Mouse (Mus musculus): ENCODE measurements around the gene Prep. TPM values are rescaled to one million over a fixed set of nuclear protein-coding genes. Genes with fewer than 3 reads are reported as not detected.
A peak's percentile ranks its signal among the peaks of the same experiment; 100 is the strongest.

Prep gene
- polyA plus RNA-seq, 1 experiment from 2014 or later: 33.8 TPM

GRCm38 (mm10) chr10:45140474-45141212 is 73.6 kb downstream of the Prep start:
- 0 out of 2 replicates have a peak overlapping the region, but pooled peaks have one; percentile 15 for H3K4me2 ChIP-seq
- H3K9me3 ChIP-seq: no peaks in the 10 kb centered on the region
- peaks cover 10% of the 10 kb centered on the region; the same call in 1 of the 2 replicates for H3K36me3 ChIP-seq
- no peak overlapping the region for H3K9ac ChIP-seq (replicated peaks)
- WGBS: 21% methylated on average over 7 of the region's 7 CpGs
- H3K27me3 ChIP-seq: no peaks in the 10 kb centered on the region
- peaks cover 58% of the 10 kb centered on the region for H3K4me1 ChIP-seq (replicated peaks)
- H3K4me3 ChIP-seq (replicated peaks): no peak overlapping the region
- H3K27ac ChIP-seq: peak overlapping the region; percentile 91
- ATAC-seq (ENCODE audit: insufficient number of reproducible peaks, insufficient read depth, low FRiP score, low TSS enrichment, low read depth): peak; percentile 85

DNA sequence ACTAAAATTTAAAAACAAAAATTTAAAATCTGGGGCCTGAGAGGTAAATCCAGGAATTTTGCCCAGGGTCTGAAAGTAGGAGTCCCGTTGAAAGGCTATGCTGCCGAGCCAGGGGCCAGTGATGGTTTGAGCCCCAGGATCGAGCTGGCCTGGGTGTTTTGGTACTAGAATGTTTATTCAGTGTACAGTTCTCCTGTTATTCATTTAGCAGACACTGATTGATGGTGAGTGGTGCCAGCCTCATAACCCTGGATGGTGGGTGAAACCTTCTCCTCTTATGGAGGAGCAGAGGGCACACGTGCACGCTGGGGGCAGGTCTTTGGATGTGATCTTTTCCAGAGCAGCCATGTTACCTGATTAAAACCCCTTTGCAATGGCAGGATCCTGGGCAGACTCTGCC is 75.4 kb downstream of the Prep start:
- H3K9ac ChIP-seq (replicated peaks): no peak overlapping the region; the same call in 1 of the 2 replicates
- no peaks in the 10 kb centered on the region for H3K9me3 ChIP-seq
- no peak for ATAC-seq (ENCODE audit: insufficient number of reproducible peaks, insufficient read depth, low FRiP score, low TSS enrichment, low read depth)
- H3K27me3 ChIP-seq: no peaks in the 10 kb centered on the region
- H3K4me1 ChIP-seq (replicated peaks): peaks cover 55% of the 10 kb centered on the region
- H3K27ac ChIP-seq: no peak overlapping the region
- WGBS: 74% methylated on average over 5 of the region's 5 CpGs
- no peaks in the 10 kb centered on the region for H3K36me3 ChIP-seq
- H3K4me3 ChIP-seq (replicated peaks): no peak overlapping the region
- H3K4me2 ChIP-seq: no peak overlapping the region

- H3K27me3 ChIP-seq: no peaks in the 10 kb centered on the region
- H3K27ac ChIP-seq: no peak overlapping the region
- no peaks in the 10 kb centered on the region for H3K9me3 ChIP-seq
- H3K9ac ChIP-seq (replicated peaks): no peak overlapping the region
- peaks cover 15% of the 10 kb centered on the region; the same call in 1 of the 2 replicates for H3K36me3 ChIP-seq
- 90% methylated on average over 6 of the region's 6 CpGs for WGBS
- peaks cover 39% of the 10 kb centered on the region for H3K4me1 ChIP-seq (replicated peaks)
- no peak for ATAC-seq (ENCODE audit: insufficient number of reproducible peaks, insufficient read depth, low FRiP score, low TSS enrichment, low read depth)
- H3K4me3 ChIP-seq (replicated peaks): no peak overlapping the region
- H3K4me2 ChIP-seq: no peak overlapping the region
These were observed 77.2 kb downstream of the Prep start for GRCm38 (mm10) chr10:45144038-45144817.

DNA sequence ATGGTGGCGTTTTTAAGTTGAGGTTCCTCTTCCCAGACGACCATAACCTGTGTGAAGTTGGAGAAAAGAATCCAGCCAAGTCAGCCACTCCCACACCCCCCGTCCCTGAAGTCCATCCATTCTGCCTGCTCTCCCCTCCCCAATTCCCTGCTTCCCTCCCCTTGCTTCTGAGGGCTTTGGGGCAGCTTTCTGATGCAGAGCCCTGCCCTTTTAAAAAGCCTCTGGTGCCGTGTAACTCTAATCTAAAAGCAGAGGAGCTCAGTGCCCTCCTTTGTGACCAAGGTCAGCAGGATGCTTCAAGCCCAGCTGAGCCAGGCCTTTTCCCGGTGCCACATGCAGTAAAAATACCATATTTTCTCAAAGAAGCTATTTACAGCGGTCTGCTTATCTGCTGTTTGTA is 79.8 kb downstream of the Prep start:
- Histone ChIP-seq H3K9ac (replicated peaks) (no peak overlapping the region), H3K27me3 (no peaks in the 10 kb centered on the region), H3K9me3 (no peaks in the 10 kb centered on the region), H3K4me3 (replicated peaks) (no peak overlapping the region), H3K4me2 (no peak overlapping the region), H3K27ac (no peak overlapping the region), H3K36me3 (peaks cover 40% of the 10 kb centered on the region), H3K4me1 (replicated peaks) (peaks cover 16% of the 10 kb centered on the region)
- 44% methylated on average over 6 of the region's 6 CpGs for WGBS
- ATAC-seq (ENCODE audit: insufficient number of reproducible peaks, insufficient read depth, low FRiP score, low TSS enrichment, low read depth): no peak

GRCm38 (mm10) chr10:45151137-45151536 is 84.1 kb downstream of the Prep start:
- Histone ChIP-seq H3K27ac (no peak overlapping the region), H3K4me3 (replicated peaks) (no peak overlapping the region), H3K9me3 (no peaks in the 10 kb centered on the region), H3K4me2 (no peak overlapping the region), H3K9ac (replicated peaks) (no peak overlapping the region), H3K4me1 (replicated peaks) (0 out of 2 replicates have a peak, but pooled peaks cover 5% of the 10 kb centered on the region), H3K27me3 (no peaks in the 10 kb centered on the region), H3K36me3 (peaks cover 84% of the 10 kb centered on the region)
- WGBS: 71% methylated on average over 5 of the region's 5 CpGs
- ATAC-seq (ENCODE audit: insufficient number of reproducible peaks, insufficient read depth, low FRiP score, low TSS enrichment, low read depth): no peak

- H3K4me3 ChIP-seq (replicated peaks): no peak overlapping the region
- no peak overlapping the region for H3K9ac ChIP-seq (replicated peaks)
- H3K4me1 ChIP-seq (replicated peaks): no peaks in the 10 kb centered on the region
- peaks cover 92% of the 10 kb centered on the region for H3K36me3 ChIP-seq
- WGBS: 93% methylated on average over 12 of the region's 12 CpGs
- no peaks in the 10 kb centered on the region for H3K9me3 ChIP-seq
- H3K27me3 ChIP-seq: no peaks in the 10 kb centered on the region
- no peak overlapping the region for H3K27ac ChIP-seq
- no peak for ATAC-seq (ENCODE audit: insufficient number of reproducible peaks, insufficient read depth, low FRiP score, low TSS enrichment, low read depth)
- H3K4me2 ChIP-seq: no peak overlapping the region
These were observed 85.0 kb downstream of the Prep start for GRCm38 (mm10) chr10:45151771-45152692.

GRCm38 (mm10) chr10:45154557-45155060 is 87.6 kb downstream of the Prep start:
- H3K36me3 ChIP-seq: peaks cover 98% of the 10 kb centered on the region
- H3K27ac ChIP-seq: no peak overlapping the region
- 94% methylated on average over 14 of the region's 14 CpGs for WGBS
- H3K9ac ChIP-seq (replicated peaks): no peak overlapping the region
- H3K4me3 ChIP-seq (replicated peaks): no peak overlapping the region
- no peaks in the 10 kb centered on the region for H3K9me3 ChIP-seq
- H3K4me1 ChIP-seq (replicated peaks): no peaks in the 10 kb centered on the region
- ATAC-seq (ENCODE audit: insufficient number of reproducible peaks, insufficient read depth, low FRiP score, low TSS enrichment, low read depth): no peak
- H3K4me2 ChIP-seq: no peak overlapping the region
- no peaks in the 10 kb centered on the region for H3K27me3 ChIP-seq

DNA sequence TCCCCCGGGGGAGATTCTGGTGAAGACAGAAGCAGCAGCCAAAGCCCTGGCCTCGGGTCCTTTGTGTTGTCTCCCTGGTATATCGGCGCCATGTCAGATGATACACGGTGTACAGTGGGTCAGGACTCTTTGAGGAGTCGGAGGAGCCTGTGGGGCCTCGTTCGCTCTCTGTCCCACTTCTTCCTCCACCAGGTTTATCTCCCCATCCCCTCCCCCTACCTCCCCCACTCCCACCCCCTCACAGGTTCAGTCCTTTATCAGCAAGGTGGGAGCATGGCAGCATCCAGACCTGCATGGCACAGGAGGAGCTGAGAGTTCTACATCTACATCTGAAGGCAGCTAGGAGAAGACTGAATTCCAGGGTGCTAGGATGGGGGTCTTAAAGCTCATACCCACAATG is 98.8 kb downstream of the Prep start:
- H3K27me3 ChIP-seq: no peaks in the 10 kb centered on the region

DNA sequence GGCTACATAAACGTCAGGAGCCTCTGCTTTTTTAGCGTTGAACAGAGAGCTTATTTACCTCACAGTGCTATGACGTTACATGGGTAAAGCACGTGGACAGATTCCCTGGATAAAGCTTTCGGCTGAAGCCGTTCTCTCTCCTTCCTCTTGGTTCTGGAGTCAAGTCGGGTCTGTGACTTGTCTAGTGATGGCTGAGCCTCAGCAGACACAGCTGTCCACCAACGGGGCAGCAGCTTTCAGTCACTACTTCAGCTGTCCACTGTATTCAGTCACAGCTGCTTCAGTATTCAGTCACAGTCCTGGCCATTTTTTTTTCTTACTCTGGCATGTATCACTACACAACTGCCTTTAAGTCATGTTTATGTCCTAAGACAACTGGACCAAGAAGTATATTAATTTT is 106.9 kb downstream of the Prep start:
- Histone ChIP-seq H3K4me2 (no peak overlapping the region), H3K27ac (no peak overlapping the region), H3K36me3 (no peaks in the 10 kb centered on the region), H3K4me3 (replicated peaks) (no peak overlapping the region), H3K9me3 (peaks cover 4% of the 10 kb centered on the region; the same call in 1 of the 2 replicates), H3K27me3 (no peaks in the 10 kb centered on the region), H3K9ac (replicated peaks) (no peak overlapping the region), H3K4me1 (replicated peaks) (no peaks in the 10 kb centered on the region)
- 0 out of 2 replicates have a peak, but pooled peaks have one; percentile 56 for ATAC-seq (ENCODE audit: insufficient number of reproducible peaks, insufficient read depth, low FRiP score, low TSS enrichment, low read depth)
- 56% methylated on average over 8 of the region's 8 CpGs for WGBS

More for the DNA sequence above, 98.8 kb downstream of the Prep start:
- Histone ChIP-seq H3K9me3 (no peaks in the 10 kb centered on the region), H3K27ac (no peak overlapping the region), H3K9ac (replicated peaks) (no peak overlapping the region), H3K4me3 (replicated peaks) (no peak overlapping the region), H3K4me1 (replicated peaks) (no peaks in the 10 kb centered on the region), H3K4me2 (no peak overlapping the region), H3K36me3 (peaks cover 9% of the 10 kb centered on the region; the same call in 1 of the 2 replicates)
- 94% methylated on average over 8 of the region's 8 CpGs for WGBS
- ATAC-seq (ENCODE audit: insufficient number of reproducible peaks, insufficient read depth, low FRiP score, low TSS enrichment, low read depth): no peak

DNA sequence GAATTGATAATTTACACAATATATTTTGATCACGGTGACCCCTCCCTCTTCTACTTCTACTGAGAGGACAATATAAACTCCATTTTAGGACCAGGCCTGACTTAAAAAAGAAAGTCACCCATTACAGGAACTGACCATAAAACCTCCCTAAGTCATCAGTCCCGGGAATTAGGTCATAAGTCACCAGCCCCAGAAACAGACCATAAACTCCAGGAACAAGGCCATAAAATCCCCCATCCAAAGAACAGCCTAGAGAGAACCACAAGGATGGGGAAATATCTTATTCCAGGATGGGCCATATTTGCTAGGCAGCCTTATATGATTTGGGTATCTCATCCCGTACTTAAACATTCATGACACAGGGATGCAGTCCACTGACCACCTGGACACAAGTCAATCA is 107.3 kb downstream of the Prep start:
- ATAC-seq (ENCODE audit: insufficient number of reproducible peaks, insufficient read depth, low FRiP score, low TSS enrichment, low read depth): no peak
- H3K4me3 ChIP-seq (replicated peaks): no peak overlapping the region
- 51% methylated on average over 3 of the region's 3 CpGs for WGBS
- H3K9me3 ChIP-seq: peaks cover 4% of the 10 kb centered on the region; the same call in 1 of the 2 replicates
- no peak overlapping the region for H3K27ac ChIP-seq
- no peaks in the 10 kb centered on the region for H3K27me3 ChIP-seq
- no peak overlapping the region for H3K4me2 ChIP-seq
- H3K4me1 ChIP-seq (replicated peaks): no peaks in the 10 kb centered on the region
- no peak overlapping the region for H3K9ac ChIP-seq (replicated peaks)
- H3K36me3 ChIP-seq: no peaks in the 10 kb centered on the region

Measured in limb, embryonic 12.5 days (tissue).